Mouse (Mus musculus): ENCODE measurements around the gene Cd163. TPM values are rescaled to one million over a fixed set of nuclear protein-coding genes. Genes with fewer than 3 reads are reported as not detected.

Gene Cd163
- polyA plus RNA-seq, 1 experiment from 2014 or later = not detected

DNA sequence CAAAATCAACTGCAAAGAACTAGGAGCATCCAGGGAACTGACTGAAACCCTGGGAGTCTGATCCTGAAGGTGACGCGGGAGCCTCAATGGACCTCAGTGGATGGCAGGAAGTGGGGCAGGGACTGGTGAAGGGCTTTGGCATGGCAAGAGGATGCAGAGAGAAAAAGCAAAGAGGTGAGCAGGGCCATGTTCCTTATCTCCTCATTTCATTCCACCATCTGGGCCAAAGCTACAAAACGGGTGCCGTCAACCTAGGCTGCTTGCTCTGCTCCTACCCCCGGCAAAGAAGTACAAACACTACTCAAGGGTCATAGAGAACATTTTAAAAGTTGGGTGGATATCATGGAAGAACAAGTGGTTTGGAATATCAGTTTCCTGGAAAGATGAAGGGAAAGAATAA is 71.9 kb downstream of the Cd163 start:
- WGBS = 82% methylated on average over 5 of the region's 5 CpGs
- no peak for DNase-seq (ENCODE audit: low spot score)
- no peaks in the 10 kb centered on the region for H3K27me3 ChIP-seq (ENCODE audit: insufficient read depth, poor library complexity, severe bottlenecking)
- no peak overlapping the region for H3K4me3 ChIP-seq
- H3K4me1 ChIP-seq = no peaks in the 10 kb centered on the region
- no peak overlapping the region for H3K27ac ChIP-seq
- H3K36me3 ChIP-seq = no peaks in the 10 kb centered on the region
- no peaks in the 10 kb centered on the region for H3K9me3 ChIP-seq

DNA sequence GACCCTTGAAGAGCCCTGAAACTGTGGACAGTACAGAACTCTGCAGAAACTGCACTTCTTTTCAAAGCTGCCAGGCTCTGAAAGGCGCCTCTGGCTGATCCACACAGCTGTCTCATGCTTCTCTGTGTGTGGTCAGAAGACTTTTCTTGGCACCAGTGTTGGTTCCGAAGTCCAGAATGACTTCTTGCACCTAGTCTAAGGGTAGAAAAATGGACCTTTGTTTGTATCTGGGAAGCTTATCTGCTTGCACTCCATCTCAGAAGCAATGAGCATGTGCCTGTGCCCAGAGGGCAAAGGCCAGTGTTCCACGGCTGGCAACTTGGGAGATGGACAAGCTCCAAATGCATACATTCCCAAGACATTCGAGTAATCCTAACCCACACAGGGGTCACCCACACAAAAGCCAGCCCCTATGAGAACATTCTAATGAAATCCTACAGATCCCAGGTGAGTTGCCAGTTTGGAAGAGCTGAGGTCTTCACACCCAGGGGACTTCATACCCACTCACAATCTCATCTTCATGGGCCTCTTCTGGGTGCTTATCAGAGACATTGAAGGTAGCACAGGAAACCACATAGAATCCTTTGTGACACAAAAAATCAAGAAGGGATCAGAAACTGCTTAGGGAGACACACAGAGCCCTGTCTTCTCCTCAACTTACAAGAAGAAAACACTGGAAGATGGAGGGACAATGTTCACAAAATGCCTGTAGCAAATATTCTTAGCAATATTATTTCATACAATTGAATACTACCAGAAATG is 73.2 kb downstream of the Cd163 start:
- Histone ChIP-seq H3K4me1 (no peaks in the 10 kb centered on the region), H3K4me3 (no peak overlapping the region), H3K27ac (no peak overlapping the region), H3K27me3 (ENCODE audit: insufficient read depth, poor library complexity, severe bottlenecking) (no peaks in the 10 kb centered on the region), H3K9me3 (no peaks in the 10 kb centered on the region), H3K36me3 (no peaks in the 10 kb centered on the region)
- no peak for DNase-seq (ENCODE audit: low spot score)
- WGBS = 73% methylated on average over 4 of the region's 4 CpGs

DNA sequence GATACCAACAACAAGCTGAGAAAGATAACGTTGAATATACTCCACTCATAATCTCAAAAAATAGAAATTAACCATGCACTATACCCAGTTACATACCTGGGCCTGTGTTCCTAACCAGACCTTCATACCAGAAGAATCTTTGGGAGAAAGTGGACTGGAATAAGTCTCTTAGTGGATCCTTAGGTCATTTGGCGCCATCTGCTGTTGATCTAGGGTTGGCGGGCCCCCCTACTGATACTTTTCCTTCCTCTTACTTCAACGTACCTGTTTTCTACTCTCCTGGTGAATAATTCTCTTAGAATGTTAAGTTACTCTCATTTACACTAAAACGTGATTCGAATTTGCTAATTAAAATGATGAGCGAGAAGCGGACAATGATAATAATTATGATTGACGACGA is 74.9 kb downstream of the Cd163 start:
- no peak overlapping the region for H3K4me3 ChIP-seq
- no peaks in the 10 kb centered on the region for H3K27me3 ChIP-seq (ENCODE audit: insufficient read depth, poor library complexity, severe bottlenecking)
- H3K9me3 ChIP-seq = no peaks in the 10 kb centered on the region
- no peaks in the 10 kb centered on the region for H3K4me1 ChIP-seq
- no peak for DNase-seq (ENCODE audit: low spot score)
- no peak overlapping the region for H3K27ac ChIP-seq
- no peaks in the 10 kb centered on the region for H3K36me3 ChIP-seq
- WGBS = 30% methylated on average over 10 of the region's 10 CpGs

Other genes with a start within 250 kb of the Cd163 start
- not detected in 2 replicates for gene Vmn2r27, start 72.8 kb upstream of the Cd163 start, polyA plus RNA-seq (2016; fragmentation: Nextera tagmentation; extraction: Ambion mirVana)
- gene Pex5, start 110.4 kb downstream of the Cd163 start, polyA plus RNA-seq (2016; fragmentation: Nextera tagmentation; extraction: Ambion mirVana) = 25.5 and 31.9 TPM in 2 replicates
- 1.3 and 3.3 TPM in 2 replicates for gene Clstn3, start 160.1 kb downstream of the Cd163 start, polyA plus RNA-seq (2016; fragmentation: Nextera tagmentation; extraction: Ambion mirVana)
- 0.39 and 0.83 TPM in 2 replicates for gene C1rl, start 188.5 kb downstream of the Cd163 start, polyA plus RNA-seq (2016; fragmentation: Nextera tagmentation; extraction: Ambion mirVana)
- gene C1ra, start 207.7 kb downstream of the Cd163 start, polyA plus RNA-seq (2016; fragmentation: Nextera tagmentation; extraction: Ambion mirVana) = 0.05 and 0.31 TPM in 2 replicates
- gene C1s1, start 237.7 kb downstream of the Cd163 start, polyA plus RNA-seq (2016; fragmentation: Nextera tagmentation; extraction: Ambion mirVana) = 0.34 and 2.2 TPM in 2 replicates